8 mouse cellular contexts compared by ENCODE assay signal in genomic region chr13:107094487-107094886, GRCm38 (mm10).
DNase-seq lines count a peak whose midpoint lies in the region; ATAC-seq lines count a peak whose summit lies in the region.
"Had no signal": no experiment of that assay in that cellular context is flagged by ENCODE, and none has a peak within 500 bp of the region (broad histone marks: within the 10 kb centered on the region; RNA-seq: fewer than 3 reads in every experiment).

No protein-coding gene starts in this region.

- 65% methylated on average over 11 of the region's 11 CpGs for WGBS in heart, embryonic 14.5 days
- 82% methylated on average over 11 of the region's 11 CpGs for WGBS in forebrain, embryonic 14.5 days

- peak; percentile 31 to 59 for DNase-seq in spleen, adult 18-20 months
- DNase-seq in spleen, postnatal 4 days (ENCODE audit: low spot score in 2 of 2) = no peak
- DNase-seq in forebrain, embryonic 14.5 days (ENCODE audit: low spot score) = no peak
- DNase-seq in cerebellum, adult 9-10 months = no peak
- DNase-seq in left cerebral cortex, postnatal 4 days = no peak

- no peaks in the 10 kb centered on the region for H3K27me3 ChIP-seq in heart, embryonic 14.5 days (ENCODE audit: control insufficient read depth, insufficient read depth, low read length)
- H3K27me3 ChIP-seq in forebrain, embryonic 14.5 days (replicated peaks; ENCODE audit: control insufficient read depth, insufficient read depth, low read length) = no peaks in the 10 kb centered on the region
- H3K27me3 ChIP-seq: embryonic facial prominence, embryonic 13.5 days had no signal

- peak overlapping the region; percentile 53 for H3K4me2 ChIP-seq in heart, embryonic 14.5 days (ENCODE audit: low read length)
- H3K4me2 ChIP-seq in forebrain, embryonic 14.5 days (ENCODE audit: low read length) = no peak overlapping the region
- H3K4me2 ChIP-seq: embryonic facial prominence, embryonic 13.5 days had no signal

- peak; percentile 60 for ATAC-seq in heart, embryonic 14.5 days (ENCODE audit: insufficient number of reproducible peaks, insufficient read depth, low FRiP score, low read depth)
- ATAC-seq in megakaryocyte progenitor cell, adult 5-6 weeks (replicated peaks; ENCODE audit: poor library complexity) = peak; percentile 83
- ATAC-seq in forebrain, embryonic 14.5 days = no peak

- intact Hi-C loops in left cerebral cortex, postnatal 4 days (cut with DNase I) = no loop called here

- H3K4me1 ChIP-seq in heart, embryonic 14.5 days (ENCODE audit: control insufficient read depth in 2 of 2, insufficient read depth in 2 of 2, low read length in 2 of 2) = peaks cover 12 to 21% of the 10 kb centered on the region in 2 experiments
- H3K4me1 ChIP-seq in forebrain, embryonic 14.5 days (ENCODE audit: control insufficient read depth, insufficient read depth, low read length) = no peaks in the 10 kb centered on the region

- H3K9ac ChIP-seq in heart, embryonic 14.5 days (ENCODE audit: low read length) = peak overlapping the region; percentile 2; the same call in 1 of the 2 replicates
- no peak overlapping the region for H3K9ac ChIP-seq in forebrain, embryonic 14.5 days (ENCODE audit: low read length)
- H3K9ac ChIP-seq: embryonic facial prominence, embryonic 13.5 days had no signal

- H3K9me3 ChIP-seq in heart, embryonic 14.5 days (ENCODE audit: control insufficient read depth, low read length) = no peaks in the 10 kb centered on the region
- H3K9me3 ChIP-seq in forebrain, embryonic 14.5 days (replicated peaks; ENCODE audit: control insufficient read depth, low read length) = no peaks in the 10 kb centered on the region
- H3K9me3 ChIP-seq: embryonic facial prominence, embryonic 13.5 days had no signal

- H3K27ac ChIP-seq in heart, embryonic 14.5 days (replicated peaks in 1 of 2; ENCODE audit: control insufficient read depth in 1 of 2, insufficient read depth in 1 of 2, low read depth in 2 of 2, low read length in 2 of 2) = peak overlapping the region; percentile 92 to 95
- H3K27ac ChIP-seq in forebrain, embryonic 14.5 days (ENCODE audit: low read depth, low read length) = no peak overlapping the region

- H3K4me3 ChIP-seq in heart, embryonic 14.5 days (ENCODE audit: control insufficient read depth in 1 of 2, insufficient read depth in 1 of 2, low read depth in 1 of 2, low read length in 2 of 2) = 0 out of 4 replicates have a peak overlapping the region, but pooled peaks of 1 of the 2 experiments have one; percentile 9
- H3K4me3 ChIP-seq in forebrain, embryonic 14.5 days (ENCODE audit: low read depth, low read length) = no peak overlapping the region
- H3K4me3 ChIP-seq: embryonic facial prominence, embryonic 13.5 days had no signal

- H3K36me3 ChIP-seq in heart, embryonic 14.5 days (ENCODE audit: control insufficient read depth, insufficient read depth, low read length) = no peaks in the 10 kb centered on the region
- H3K36me3 ChIP-seq in forebrain, embryonic 14.5 days (ENCODE audit: control insufficient read depth, insufficient read depth, low read length) = no peaks in the 10 kb centered on the region
- H3K36me3 ChIP-seq: embryonic facial prominence, embryonic 13.5 days had no signal

Comparison
In these comparisons a context has a peak if more than half of its experiments do, and no peak if none do; other contexts are left out.
1. DNase-seq: peak in spleen, adult 18-20 months (2 of 2); none in spleen, postnatal 4 days (0 of 2), forebrain, embryonic 14.5 days (single experiment), cerebellum, adult 9-10 months (single experiment) and left cerebral cortex, postnatal 4 days (single experiment).